Mouse (Mus musculus) adrenal gland, adult 10 weeks (tissue): ENCODE data around the gene Ddx11. TPM values are rescaled to one million over a fixed set of nuclear protein-coding genes. Genes with fewer than 3 reads are reported as not detected.

Experiments used
- polyA plus RNA-seq: library from polyadenylated mRNA; stranded (reverse); fragments of 350-450 nt; fragmentation: Illumina TruSeq; extraction: RNeasy Lipid Tissue Mini Kit (QIAGEN cat#74804); gene quantifications from one replicate; pipeline ENCODE4 v1.2.3, GENCODE M21; 2014; ENCODE audit warnings: low read depth, low replicate concordance

Ddx11 gene
- 2.0 TPM for polyA plus RNA-seq

DNA sequence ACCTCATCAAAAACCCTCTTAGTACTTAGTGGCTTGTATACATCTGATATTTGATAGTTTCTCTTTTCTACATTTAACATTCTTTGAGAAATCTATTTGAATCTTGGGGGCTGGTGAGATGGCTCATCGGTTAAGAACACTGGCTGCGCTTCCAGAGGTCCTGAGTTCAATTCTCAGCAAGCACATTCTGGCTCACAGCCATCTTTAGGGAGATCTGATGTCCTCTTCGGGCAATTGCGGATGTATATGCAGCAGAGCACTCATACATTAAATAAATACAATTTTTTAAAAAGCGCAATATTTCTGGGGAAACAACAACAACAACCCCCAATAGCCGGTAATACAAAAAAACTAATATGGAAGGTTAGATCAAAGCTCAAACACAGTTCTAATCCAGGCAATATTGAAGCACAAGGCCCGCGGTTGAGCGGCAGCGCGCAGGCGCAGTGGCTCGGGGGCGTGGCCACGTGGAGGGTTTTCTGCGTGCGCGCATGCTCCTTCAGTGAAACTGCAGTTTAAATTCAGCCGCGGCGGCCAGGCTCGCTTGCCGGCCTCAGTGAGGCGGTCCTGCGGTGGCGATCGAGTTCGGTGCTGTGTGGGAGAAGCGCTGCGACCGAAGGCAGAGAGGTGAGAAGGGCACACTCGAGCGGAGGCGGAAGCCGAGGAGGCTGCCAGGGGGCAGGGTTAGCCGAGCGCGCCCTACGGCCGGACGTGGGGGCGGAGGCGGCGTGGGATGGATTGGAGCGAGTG lies at the start of gene Ddx11:
Ddx11 (plus strand) TSS at position 455 of the 750 bp plus-strand sequence.

GRCm38 (mm10) chr17:66076934-66077333 lies 46.4 kb upstream of the Ddx11 start, which contains the start of gene Ankrd12:
Gene Ankrd12 (minus strand): TSS chr17:66077089.

GRCm38 (mm10) chr17:66101380-66102330 lies 21.7 kb upstream of the Ddx11 start, which contains the start of gene Ndufv2:
Gene Ndufv2 (minus strand): TSS chr17:66101559.

DNA sequence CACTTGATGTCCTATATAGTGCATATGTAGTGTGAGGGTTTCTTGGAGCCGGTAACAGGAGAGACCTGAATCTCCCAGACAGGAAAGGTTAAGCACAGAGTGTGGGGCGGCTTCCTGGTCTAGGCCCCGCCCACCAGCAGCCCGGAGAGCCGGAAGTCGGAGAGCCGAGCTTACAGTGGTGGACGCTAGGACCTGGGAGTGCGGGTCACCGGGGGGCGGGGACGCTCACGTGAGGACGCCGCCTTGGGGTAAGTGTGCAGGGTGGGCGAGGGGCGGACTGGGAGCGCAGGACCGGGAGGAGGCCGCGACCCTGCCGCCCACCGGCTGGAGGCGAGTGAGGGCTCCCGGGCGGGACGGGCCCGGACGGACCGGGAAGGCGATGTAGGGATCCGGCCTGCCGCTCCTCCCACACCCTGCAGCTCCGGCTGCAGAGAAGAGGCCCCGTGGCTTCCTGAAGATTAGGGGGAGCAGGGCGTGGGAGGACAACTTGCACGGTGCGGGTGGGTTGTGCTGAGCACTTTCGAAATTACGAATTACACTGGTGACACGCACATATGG lies 11.8 kb upstream of the Ddx11 start, which contains the start of gene Washc1:
Washc1 (plus strand) TSS at position 144 of the 558 bp plus-strand sequence.

Other genes with a start within 250 kb of the Ddx11 start
- gene Ralbp1, start 237.7 kb upstream of the Ddx11 start, polyA plus RNA-seq: 63.6 TPM
- gene Twsg1, start 172.3 kb upstream of the Ddx11 start, polyA plus RNA-seq: 273 TPM
- gene Ankrd12, start 46.4 kb upstream of the Ddx11 start, polyA plus RNA-seq: 31.7 TPM
- 844 TPM for gene Ndufv2, start 22.0 kb upstream of the Ddx11 start, polyA plus RNA-seq
- gene Washc1, start 12.0 kb upstream of the Ddx11 start, polyA plus RNA-seq: 1.6 TPM